Mouse (Mus musculus) testis, postnatal 14 days (tissue): Measurements from ENCODE around the gene Shisa9.
"Not testable (repeated sequence)": the region's sequence is repeated elsewhere in the genome, so short reads cannot be mapped to it uniquely, and the experiment has no call there.

Experiments used
- DNase-seq: peaks from one replicate; pipeline ENCODE4 v3.0.0; 2021; ENCODE audit warnings: low spot score

The Shisa9 gene

GRCm38 (mm10) chr16:11983616-11984270, at the start of gene Shisa9:
Gene Shisa9 (plus strand): TSS chr16:11984113.
- no peak for DNase-seq

GRCm38 (mm10) chr16:11940477-11940876, 43.4 kb upstream of the Shisa9 start:
- DNase-seq, result no peak

- DNase-seq, result no peak
Observed at GRCm38 (mm10) chr16:11960691-11961090, 23.2 kb upstream of the Shisa9 start.

GRCm38 (mm10) chr16:11966041-11966440, 17.9 kb upstream of the Shisa9 start:
- no peak for DNase-seq

- not testable (repeated sequence) for DNase-seq
Observed at GRCm38 (mm10) chr16:11966810-11967209, 17.1 kb upstream of the Shisa9 start.

GRCm38 (mm10) chr16:11967579-11967978, 16.3 kb upstream of the Shisa9 start:
- no peak for DNase-seq

- DNase-seq, result no peak
Observed at GRCm38 (mm10) chr16:11973707-11974106, 10.2 kb upstream of the Shisa9 start.

GRCm38 (mm10) chr16:11976737-11977136, 7.2 kb upstream of the Shisa9 start:
- no peak for DNase-seq

GRCm38 (mm10) chr16:11980764-11981163, 3.1 kb upstream of the Shisa9 start:
- no peak for DNase-seq

- no peak for DNase-seq
Observed at GRCm38 (mm10) chr16:11983106-11983615, 752 bp upstream of the Shisa9 start.

GRCm38 (mm10) chr16:11984271-11984791, 418 bp downstream of the Shisa9 start:
- no peak for DNase-seq

GRCm38 (mm10) chr16:11987056-11987455, 3.1 kb downstream of the Shisa9 start:
- DNase-seq, result no peak

- no peak for DNase-seq
Observed at GRCm38 (mm10) chr16:12005177-12005576, 21.3 kb downstream of the Shisa9 start.

GRCm38 (mm10) chr16:12010136-12010535, 26.2 kb downstream of the Shisa9 start:
- no peak for DNase-seq

- no peak for DNase-seq
Observed at GRCm38 (mm10) chr16:12012747-12013146, 28.8 kb downstream of the Shisa9 start.

- DNase-seq, result no peak
Observed at GRCm38 (mm10) chr16:12014523-12014922, 30.6 kb downstream of the Shisa9 start.

- DNase-seq, result no peak
Observed at GRCm38 (mm10) chr16:12017921-12018618, 34.2 kb downstream of the Shisa9 start.

GRCm38 (mm10) chr16:12020103-12020755, 36.3 kb downstream of the Shisa9 start:
- no peak for DNase-seq

GRCm38 (mm10) chr16:12032441-12032840, 48.5 kb downstream of the Shisa9 start:
- no peak for DNase-seq

- DNase-seq, result no peak
Observed at GRCm38 (mm10) chr16:12034868-12035267, 51.0 kb downstream of the Shisa9 start.

GRCm38 (mm10) chr16:12035626-12036025, 51.7 kb downstream of the Shisa9 start:
- DNase-seq, result no peak

GRCm38 (mm10) chr16:12040935-12041334, 57.0 kb downstream of the Shisa9 start:
- no peak for DNase-seq

GRCm38 (mm10) chr16:12052051-12052450, 68.1 kb downstream of the Shisa9 start:
- DNase-seq, result no peak
